Mouse (Mus musculus): ENCODE results near the gene Rassf3.

Rassf3 gene

DNA sequence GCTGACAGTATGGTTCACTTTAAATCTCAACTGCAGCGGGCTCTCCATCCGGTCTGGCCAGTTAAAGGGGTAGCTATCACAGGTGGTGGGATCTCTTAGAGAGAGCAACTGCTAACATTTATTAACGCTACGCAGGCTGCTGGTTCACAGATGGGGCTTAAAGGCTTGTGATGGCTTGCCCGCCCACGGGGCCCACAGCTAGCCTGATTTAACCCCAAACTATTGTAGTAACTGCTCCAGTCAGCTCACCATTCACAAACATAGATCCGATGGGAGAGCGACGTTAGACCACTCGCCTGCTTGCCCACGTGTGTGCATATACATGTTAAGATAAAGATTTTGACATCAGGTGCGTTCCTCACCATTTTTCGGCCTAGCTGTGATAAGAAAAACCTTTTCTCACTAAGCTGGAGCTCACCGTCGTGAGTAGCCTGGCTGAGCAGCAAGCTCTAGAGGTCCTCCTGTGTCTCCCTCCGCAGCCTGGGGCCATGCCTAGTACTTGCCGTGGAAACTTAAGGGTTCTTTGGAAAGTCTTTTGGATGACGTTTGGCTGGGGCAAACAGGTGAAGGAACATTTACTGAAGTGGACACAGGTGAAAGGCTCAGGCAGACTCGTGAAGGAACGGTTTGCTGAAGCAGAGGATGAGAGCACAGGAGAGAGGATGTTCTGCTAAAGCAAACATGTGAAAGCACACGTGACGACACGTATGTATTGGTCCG, 13.8 kb downstream of the Rassf3 start:
- no peak for DNase-seq (ENCODE audit: low read depth, low spot score)

DNA sequence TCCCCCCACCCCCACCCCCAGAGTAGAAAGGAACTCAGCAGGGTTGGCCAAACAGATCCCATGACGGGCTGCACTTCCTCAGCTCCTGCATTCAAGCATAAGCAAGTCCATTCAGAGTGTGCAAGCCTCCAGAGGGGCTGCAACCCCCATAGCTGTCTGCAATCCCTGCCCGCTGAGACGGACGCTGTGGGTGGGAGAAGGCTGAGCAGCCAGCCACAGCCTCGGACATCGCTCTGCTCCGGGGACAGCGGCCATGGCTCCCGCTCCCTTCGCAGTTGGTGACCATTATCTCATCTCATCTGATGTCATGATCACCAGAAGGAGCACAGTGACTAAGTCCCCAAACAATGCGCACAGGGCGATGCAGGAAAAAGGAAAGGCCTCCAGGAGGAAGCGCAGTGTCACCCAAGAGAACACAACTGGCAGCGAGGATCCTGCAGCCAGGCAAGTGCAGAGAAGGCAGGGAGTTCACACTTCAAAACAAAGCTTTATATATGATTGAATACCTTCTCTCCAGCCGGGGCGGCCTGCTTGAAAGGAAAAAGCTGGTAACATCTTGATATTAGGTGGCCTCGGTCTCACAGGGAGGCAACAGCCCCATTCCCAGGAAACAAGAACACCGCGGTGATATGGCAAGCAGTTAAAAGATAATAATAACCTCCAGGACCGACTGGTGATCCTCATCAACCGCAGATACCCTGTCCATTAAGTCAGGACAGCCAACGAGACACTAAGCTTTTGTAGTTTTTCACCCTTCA, 14.6 kb downstream of the Rassf3 start:
- DNase-seq (ENCODE audit: low read depth, low spot score): no peak

DNA sequence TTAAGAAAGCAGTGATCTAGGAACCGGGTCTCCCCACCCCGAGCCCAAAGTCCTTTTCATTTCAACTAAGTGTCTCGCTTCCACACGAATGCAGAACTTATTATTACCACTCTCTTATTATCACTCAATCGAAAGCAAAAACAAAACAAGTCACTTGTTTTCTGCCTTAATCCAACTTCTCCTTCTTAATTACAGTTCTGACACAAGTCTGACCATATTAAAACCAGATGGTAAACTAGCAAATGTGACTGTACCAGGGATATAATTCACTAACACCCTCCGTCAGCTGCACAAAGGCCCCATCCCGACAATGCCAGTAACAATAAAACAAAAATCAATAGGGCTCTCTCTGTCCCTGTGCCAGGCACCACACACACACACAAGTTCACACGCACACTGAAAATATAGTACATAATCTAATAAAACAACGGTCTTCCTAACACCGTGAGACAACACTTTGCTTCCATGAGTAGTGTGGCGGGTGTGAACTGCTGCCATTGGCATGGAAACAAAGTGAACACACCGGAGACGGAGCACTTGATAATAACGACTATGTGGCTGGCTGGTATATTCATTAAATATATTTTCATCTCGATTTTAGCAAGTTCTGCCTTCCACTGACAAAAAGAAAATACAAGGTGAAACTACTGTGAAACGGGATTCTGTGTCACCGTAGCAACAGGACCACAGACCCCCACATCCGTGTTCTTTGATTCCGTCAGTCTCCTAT, 16.9 kb downstream of the Rassf3 start:
- DNase-seq (ENCODE audit: low read depth, low spot score): no peak

DNA sequence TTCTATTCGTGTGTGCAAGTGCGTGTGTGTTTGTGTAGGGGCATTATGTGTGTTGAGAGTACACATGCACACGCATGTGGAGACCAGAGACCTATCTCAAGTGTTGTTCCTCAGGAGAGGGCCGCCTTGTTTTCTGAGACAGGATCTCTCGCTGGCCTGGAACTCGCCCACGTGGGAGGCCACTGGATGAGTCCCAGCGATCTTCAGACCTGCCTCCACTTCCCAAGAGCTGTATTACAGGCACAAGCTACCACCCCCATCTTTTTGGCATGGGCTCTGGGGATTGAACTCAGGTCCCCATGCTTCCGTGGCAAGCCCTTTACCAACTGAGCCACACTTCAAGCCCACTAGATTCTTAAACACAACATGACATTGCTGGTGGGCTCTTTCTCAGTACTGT, 17.7 kb downstream of the Rassf3 start:
- no peak for DNase-seq (ENCODE audit: low read depth, low spot score)

DNA sequence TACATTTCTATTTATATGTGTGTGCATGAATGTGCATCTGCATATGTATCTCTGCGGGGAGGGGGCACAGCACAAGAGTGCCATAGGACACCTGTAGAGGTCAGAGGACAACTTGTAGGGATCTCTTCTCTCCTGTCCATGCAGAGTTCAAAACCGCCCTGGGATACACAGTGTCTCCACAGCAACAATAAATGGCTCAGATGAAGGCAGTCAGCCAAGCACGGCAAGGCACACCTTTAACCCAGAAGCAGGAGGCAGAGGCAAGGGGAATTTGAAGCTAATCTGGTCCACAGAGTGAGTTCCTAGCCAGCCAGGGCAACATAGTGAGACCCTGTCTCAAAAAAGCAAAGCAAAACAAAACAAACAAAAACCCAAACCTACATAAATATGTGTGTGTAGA, 18.8 kb downstream of the Rassf3 start:
- no peak for DNase-seq (ENCODE audit: low read depth, low spot score)

DNA sequence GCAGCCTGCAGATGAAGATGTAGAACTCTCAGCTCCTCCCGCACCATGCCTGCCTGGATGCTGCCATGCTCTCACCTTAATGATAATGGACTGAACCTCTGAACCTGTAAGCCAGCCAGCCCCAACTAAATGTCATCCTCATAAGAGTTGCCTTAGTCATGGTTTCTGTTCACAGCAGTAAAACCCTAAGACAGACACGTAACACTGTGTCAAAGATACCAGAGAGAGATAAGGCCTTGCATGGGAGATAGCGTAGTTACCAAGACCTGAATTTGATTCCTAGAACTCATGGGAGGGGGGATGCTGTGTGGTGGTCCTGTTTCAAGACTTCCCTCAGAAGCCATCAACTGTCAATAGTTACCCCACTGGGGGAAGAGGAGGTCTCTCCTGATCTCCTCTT, 20.6 kb downstream of the Rassf3 start:
- no peak for DNase-seq (ENCODE audit: low read depth, low spot score)

DNA sequence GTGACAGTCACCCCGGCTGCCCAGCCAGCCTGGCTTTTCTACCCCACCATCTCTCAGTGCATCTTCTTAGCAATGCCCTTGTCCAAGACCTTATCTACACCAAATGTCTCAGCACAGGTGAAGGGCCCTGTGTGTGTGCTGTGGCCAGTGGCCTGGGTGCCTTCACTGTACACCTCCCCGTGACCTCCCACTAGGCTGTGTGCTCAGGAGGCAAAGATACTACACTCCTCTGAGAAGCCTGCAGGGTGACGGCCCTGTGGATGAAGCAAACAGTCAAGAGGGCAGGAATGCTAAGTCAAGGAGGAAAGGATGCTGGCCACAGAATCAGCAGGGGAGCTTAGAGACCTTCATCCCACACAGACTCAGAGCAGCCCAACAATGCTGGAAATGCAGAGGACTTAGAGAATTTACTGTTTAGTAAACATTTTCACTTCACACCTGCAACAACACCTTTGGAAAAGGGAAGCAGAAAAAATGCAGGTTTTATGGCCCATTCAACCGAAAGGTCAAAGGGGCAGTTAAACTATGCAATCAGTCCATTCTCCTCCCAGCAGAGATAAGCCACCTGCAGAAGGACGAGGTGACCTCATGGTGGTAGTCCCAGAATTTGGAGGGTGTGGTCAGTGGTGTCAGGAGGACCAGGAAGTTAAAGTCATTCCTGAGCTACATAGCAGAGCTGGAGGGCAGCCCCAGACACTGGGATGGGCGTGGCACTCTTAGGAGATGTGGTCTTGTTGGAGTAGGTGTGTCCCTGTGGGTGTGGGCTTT, 21.3 kb downstream of the Rassf3 start:
- DNase-seq (ENCODE audit: low read depth, low spot score): no peak

DNA sequence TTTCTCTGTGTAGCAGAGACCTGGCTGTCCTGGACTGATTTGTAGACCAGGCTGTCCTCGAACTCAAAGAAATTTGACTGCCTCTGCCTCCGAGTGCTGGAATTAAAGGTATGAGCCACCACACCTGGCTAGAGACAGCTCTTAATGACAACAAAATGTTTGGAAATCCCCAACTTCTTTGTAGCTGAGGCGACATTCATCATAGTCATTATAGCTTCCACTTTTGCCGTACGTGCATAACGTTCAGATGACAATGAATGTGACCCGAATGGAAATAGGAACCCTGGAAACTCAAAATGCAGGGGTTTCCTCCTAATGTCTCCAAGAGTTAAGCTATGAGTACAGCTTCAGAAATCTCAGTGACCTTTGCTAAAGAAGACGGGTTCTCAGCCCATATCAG, 22.1 kb downstream of the Rassf3 start:
- no peak for DNase-seq (ENCODE audit: low read depth, low spot score)

DNA sequence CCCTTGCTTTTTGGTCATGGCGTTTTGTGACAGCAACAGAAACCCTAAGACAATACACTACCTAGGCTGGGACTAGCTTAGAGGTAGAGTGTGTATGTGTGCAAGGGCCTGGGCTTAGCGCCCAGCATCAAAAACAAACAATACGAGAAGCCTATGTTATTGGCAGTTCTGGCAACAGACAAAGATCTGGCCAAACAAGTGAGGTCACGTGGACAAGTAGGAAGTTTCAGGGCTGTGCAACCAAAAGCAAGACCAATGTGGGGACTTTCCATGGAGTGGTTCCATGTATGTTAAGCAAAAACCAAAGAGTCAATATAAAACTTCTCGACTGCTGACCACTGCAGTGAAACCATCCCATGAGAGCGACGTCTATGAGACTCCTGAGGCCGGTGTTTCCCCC, 30.3 kb downstream of the Rassf3 start:
- no peak for DNase-seq (ENCODE audit: low read depth, low spot score)

DNA sequence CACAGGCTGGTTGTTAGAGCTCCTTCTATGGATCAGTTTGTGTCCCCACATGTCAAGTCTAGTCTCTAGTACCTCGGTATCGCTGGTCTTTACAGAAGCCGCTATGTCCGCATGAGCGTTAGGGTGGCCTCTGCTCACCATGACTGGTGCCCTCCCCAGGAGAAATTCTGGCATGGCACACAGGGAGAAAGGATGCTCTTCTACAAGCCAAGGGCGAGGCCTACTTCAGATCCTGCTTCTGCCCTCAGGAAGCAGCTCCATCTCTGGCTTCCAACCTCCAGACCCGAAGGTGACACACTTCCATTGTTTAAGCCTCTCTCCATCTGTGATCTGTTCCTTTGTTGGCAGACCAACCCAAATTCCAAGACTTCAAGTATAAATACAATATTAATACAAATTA, 31.9 kb downstream of the Rassf3 start:
- no peak for DNase-seq (ENCODE audit: low read depth, low spot score)

DNA sequence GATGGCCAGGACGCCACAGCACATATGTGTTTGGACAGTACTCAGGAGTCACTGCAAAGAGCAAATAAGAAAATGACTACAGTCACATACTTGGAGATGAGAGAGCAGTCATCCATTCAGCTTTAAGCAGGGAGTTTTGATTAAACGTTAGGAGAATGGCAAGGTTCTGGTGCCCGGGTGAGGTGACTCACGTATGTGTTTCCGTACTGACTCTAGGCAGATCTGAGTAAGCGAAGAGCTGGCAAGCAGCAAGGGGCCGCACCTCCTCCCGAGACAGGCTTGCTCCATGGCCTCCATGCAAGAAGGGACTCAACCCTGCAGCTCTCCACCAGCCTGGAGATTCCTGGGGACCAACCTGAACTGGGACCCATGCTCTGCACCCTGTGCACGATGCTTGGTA, 32.4 kb downstream of the Rassf3 start:
- no peak for DNase-seq (ENCODE audit: low read depth, low spot score)

DNA sequence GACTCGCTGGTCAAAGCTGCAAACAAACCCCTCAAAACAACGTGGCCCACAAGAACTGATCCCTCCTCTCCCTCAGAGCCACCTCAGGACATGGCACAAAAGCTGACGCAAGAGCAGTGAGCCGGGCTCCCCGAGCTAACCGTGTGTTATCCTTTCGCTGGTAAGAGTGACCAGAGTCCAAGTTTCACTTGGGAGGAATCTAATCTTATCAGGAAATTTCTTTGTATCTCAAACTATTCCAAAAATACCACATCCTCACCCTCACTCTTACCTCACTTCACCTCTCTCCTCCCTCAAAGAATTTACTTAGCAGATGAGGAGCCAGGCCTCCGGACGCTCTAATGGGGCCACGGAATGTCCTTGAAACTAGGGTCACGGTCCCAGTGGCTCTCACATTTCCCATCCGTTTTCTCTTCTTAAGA, 36.8 kb downstream of the Rassf3 start:
- no peak for DNase-seq (ENCODE audit: low read depth, low spot score)

DNA sequence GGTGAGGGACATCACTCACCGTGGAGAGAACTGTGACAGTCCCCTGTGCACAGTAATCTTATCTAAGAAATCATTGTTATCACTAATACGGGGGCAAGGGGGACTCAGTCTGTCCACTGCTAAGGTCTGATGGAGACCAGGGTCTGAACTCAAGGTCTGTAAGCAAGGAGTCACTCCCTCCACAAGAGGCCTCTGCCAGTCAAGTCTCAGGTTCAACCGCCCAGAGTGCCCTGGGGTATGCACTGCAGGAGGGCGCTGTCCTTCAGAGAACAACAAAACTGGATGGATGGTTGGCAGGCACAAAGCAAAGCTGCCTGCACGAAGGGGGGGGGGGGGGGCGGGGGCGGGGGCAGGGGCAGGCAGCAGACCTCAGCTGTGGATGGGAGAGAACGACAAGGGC, 38.0 kb downstream of the Rassf3 start:
- no peak for DNase-seq (ENCODE audit: low read depth, low spot score)

DNA sequence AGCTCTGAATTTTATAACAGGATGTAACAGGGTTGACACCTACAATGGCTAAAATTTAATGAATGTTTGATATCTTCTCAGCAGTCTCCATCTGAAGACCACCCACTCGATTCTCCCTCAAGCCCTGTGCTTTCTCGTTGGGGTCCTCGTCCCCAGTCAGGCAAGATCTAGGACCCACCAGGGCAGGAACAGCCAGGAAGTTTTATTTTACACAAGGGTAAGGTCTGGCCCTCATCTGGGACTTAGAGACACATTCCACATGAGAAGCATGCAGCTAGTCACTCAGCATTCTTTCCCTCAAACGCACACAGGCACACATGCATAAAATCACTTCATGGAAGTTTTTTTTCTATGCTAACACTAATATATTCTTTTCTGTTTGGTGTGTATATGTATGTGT, 39.5 kb downstream of the Rassf3 start:
- no peak for DNase-seq (ENCODE audit: low read depth, low spot score)

DNA sequence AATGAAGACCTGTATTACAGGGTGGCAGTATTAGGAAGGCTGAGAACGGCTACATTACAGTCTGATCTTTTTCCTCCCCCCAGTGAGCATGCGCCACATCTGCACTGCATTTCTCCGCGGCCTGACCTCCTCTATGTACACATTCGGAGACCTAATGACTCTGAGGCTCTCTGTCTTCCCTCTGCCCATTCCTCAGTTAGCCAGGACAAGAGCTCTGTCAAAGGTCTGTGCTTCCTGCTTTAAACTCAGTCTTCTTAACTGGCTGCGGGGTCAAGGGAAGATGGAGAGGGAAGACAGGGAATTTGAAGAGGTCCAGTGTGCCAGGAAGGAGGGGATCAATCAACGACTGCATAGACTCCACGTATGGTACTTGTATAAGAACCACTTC, 39.9 kb downstream of the Rassf3 start:
- DNase-seq (ENCODE audit: low read depth, low spot score): no peak

DNA sequence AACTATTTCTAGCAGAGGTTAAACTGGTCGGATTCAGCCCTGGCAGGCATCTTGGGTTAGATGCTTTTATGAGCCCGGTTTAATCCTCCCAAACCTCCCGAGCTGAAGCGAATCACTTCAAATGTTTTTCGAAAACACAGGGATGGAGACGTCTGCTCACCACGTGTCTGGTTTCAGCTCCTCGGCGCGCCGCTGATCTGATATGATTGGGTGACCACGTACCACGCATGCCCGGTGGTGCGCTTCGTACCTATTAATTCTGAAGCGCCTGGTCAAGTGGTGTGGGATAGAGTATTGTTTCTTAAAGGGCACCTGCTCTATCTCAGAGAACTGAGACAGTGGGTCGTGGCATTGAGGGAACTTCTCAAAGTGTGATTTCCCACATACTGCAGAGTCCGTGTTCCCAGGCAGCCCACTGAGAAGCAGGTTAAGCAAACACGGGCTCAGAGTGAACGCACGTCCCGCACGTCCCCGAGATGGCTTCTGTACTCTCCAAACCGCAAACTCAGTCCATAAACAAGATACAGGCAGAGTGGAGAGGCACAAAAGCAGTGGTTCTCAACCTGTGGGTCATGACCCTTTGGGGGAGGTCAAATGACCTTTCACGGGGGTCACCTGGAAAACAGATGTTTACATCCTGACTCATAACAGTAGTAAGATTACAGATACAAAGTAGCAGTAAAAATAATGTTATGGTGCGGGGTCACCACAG, 40.4 kb downstream of the Rassf3 start:
- DNase-seq (ENCODE audit: low read depth, low spot score): no peak

DNA sequence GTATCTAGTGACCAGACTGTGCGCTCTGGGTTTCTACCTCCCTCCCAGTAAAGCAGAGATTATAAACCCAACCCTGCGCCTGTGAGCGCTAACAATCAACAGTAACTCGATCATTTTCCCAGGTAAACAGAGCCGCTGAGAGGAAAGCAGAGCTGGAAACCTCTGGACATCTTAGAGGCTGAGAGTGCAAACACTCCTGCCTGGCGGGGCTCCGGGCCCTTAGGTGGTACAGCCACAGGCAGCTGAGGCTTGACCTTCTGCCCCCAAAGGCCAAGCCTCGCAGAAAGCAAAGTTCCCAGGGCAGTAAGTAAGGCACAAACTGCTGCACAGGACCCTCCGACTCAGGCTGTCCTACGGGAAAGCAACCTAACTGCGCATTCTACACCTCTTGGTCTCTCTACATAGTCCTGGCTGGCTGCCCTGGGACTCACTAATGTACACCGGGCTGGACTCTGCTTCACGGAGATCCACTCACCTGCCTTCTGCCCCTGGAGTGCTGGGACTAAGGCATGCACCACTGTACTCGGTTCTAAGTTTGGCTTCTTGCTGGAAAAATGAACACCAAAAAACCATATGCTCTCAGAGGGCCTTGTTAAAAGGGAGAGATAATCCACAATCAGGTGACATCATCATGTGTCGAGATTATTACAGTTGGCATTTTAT, 41.6 kb downstream of the Rassf3 start:
- DNase-seq (ENCODE audit: low read depth, low spot score): no peak

DNA sequence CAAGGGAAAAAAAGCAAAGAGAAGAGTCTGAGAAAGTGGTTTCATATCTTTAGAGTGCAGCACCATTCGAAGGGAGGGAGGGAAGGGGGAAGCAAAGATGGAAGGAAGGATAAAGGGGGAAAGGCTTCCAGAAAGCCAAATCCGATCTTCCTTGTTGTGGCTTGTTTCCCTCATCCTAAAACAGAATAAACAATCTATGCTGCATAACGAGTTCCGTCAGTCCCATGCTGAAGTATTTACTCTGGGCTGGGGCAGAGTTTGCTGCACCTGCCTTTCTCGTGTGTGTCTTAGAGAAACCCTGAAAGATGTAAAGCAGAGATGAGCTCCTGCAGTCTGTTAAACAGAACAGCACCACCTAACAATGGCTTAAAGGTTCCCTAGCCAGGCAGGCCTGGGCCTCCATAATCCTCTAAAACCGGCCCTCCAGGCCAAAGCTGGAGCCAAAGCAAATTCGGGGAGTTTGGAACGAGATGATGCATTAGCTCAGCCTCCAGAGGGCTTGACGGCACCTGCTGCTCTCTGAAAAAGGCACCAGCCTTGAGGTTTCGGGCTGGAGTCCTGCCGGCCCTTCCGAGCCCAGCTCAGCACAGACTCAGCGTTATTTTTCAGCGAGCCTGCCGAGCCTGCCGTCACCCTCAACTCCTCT, 43.4 kb downstream of the Rassf3 start:
- no peak for DNase-seq (ENCODE audit: low read depth, low spot score)

DNA sequence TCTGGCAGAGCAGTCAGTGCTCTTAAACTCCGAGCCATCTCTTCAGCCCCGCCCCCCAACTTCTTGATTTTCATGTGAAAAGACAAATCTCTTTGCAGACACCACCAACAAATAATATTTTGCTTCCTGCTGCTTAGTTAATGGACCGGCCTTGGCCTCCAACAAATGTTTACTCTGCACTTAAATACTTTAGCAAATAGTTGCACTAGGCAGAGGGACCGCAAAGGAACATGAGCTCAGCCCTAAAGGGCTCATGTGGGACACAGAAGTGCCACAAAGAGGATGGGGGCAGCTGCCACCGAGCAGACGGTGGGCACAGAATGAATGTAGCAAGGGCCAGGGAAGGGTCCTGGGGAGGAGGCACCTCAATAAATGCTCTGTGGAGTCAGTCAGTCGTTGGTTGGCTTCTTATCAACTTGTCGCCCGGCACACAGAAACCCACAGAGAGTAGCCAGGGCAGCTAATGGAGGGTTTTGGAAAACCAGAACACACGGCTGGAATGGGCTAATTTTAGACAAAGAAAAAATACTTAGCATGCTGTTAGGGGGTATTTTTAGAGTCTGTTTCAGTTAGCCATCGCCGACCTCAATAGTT, 44.0 kb downstream of the Rassf3 start:
- no peak for DNase-seq (ENCODE audit: low read depth, low spot score)

Measured in brain, embryonic 18.5 days (tissue).